Comparison of ENCODE assay signal across 8 mouse cellular contexts in genomic region chr13:64020902-64021311, GRCm38 (mm10).
A peak's percentile ranks its signal among the peaks of the same experiment; 100 is the strongest.
DNase-seq lines count a peak whose midpoint lies in the region; ATAC-seq and TF ChIP-seq lines count a peak whose summit lies in the region.

No protein-coding gene starts in this region.

- H3K27me3 ChIP-seq in cerebellum, adult 2 months (ENCODE audit: control insufficient read depth, insufficient read depth, low read length), result no peaks in the 10 kb centered on the region
- no peaks in the 10 kb centered on the region for H3K27me3 ChIP-seq in hindbrain, embryonic 15.5 days
- H3K27me3 ChIP-seq in limb, embryonic 12.5 days, result no peaks in the 10 kb centered on the region

- peak; percentile 80 for DNase-seq in NIH3T3 (ENCODE audit: low read depth)
- peak; percentile 84 to 85 for DNase-seq in cerebellum, adult 2 months
- peak; percentile 58 for DNase-seq in retina, embryonic 14.5 days (ENCODE audit: low spot score)
- no peak for DNase-seq in thymus, postnatal 0 days (ENCODE audit: low spot score)
- no peak for DNase-seq in kidney, postnatal 36 days

- no peak overlapping the region for H3K27ac ChIP-seq in cerebellum, adult 2 months (ENCODE audit: insufficient read depth, low read length)
- peak overlapping the region; percentile 52 for H3K27ac ChIP-seq in hindbrain, embryonic 15.5 days (replicated peaks)
- peak overlapping the region; percentile 69 for H3K27ac ChIP-seq in limb, embryonic 12.5 days

- peaks cover 9% of the 10 kb centered on the region for H3K4me1 ChIP-seq in cerebellum, adult 2 months (ENCODE audit: control insufficient read depth, insufficient read depth, low read length)
- H3K4me1 ChIP-seq in hindbrain, embryonic 15.5 days (replicated peaks), result peaks cover 10% of the 10 kb centered on the region
- peaks cover 35% of the 10 kb centered on the region for H3K4me1 ChIP-seq in limb, embryonic 12.5 days (replicated peaks)

- no peak overlapping the region for H3K4me3 ChIP-seq in cerebellum, adult 2 months (replicated peaks; ENCODE audit: insufficient read depth, low read depth, low read length)
- no peak overlapping the region for H3K4me3 ChIP-seq in hindbrain, embryonic 15.5 days
- no peak overlapping the region for H3K4me3 ChIP-seq in limb, embryonic 12.5 days (replicated peaks)

- WGBS in cerebellum, adult 2 months, result 3% methylated on average over 7 of the region's 7 CpGs
- 8% methylated on average over 7 of the region's 7 CpGs for WGBS in hindbrain, embryonic 15.5 days
- 8% methylated on average over 7 of the region's 7 CpGs for WGBS in limb, embryonic 12.5 days

- peak overlapping the region; percentile 27; the same call in 1 of the 2 replicates for H3K4me2 ChIP-seq in hindbrain, embryonic 15.5 days
- peak overlapping the region; percentile 27 for H3K4me2 ChIP-seq in limb, embryonic 12.5 days

- no peaks in the 10 kb centered on the region for H3K36me3 ChIP-seq in hindbrain, embryonic 15.5 days
- no peaks in the 10 kb centered on the region for H3K36me3 ChIP-seq in limb, embryonic 12.5 days

- no peak for TF ChIP-seq POLR2A in cerebellum, adult 2 months (IDR thresholded peaks at IDR 0.05; ENCODE audit: borderline replicate concordance, insufficient read depth, low read length)

- peak; percentile 77 for ATAC-seq in frontal cortex, adult (ENCODE audit: low TSS enrichment)
- peak; percentile 92 for ATAC-seq in hindbrain, embryonic 15.5 days (ENCODE audit: low FRiP score, low read depth)
- ATAC-seq in limb, embryonic 12.5 days (ENCODE audit: insufficient number of reproducible peaks, insufficient read depth, low FRiP score, low TSS enrichment, low read depth), result peak; percentile 77

- TF ChIP-seq CTCF in cerebellum, adult 2 months (IDR thresholded peaks at IDR 0.05; ENCODE audit: borderline replicate concordance, insufficient read depth, low read depth, low read length), result no peak

- no peak overlapping the region for H3K9ac ChIP-seq in hindbrain, embryonic 15.5 days
- 0 out of 2 replicates have a peak overlapping the region, but pooled peaks have one; percentile 14 for H3K9ac ChIP-seq in limb, embryonic 12.5 days (replicated peaks)

- no peaks in the 10 kb centered on the region for H3K9me3 ChIP-seq in hindbrain, embryonic 15.5 days
- H3K9me3 ChIP-seq in limb, embryonic 12.5 days, result no peaks in the 10 kb centered on the region

Comparison
In these comparisons a context has a peak if more than half of its experiments do, and no peak if none do; other contexts are left out.
1. DNase-seq: peak in NIH3T3 (single experiment), cerebellum, adult 2 months (2 of 2) and retina, embryonic 14.5 days (single experiment); none in thymus, postnatal 0 days (single experiment) and kidney, postnatal 36 days (0 of 2).
2. Peak in every context shown above with its lines, with median percentiles within 50 percentile points of each other: ATAC-seq.